Mouse (Mus musculus) kidney, adult 11 months (tissue): ENCODE measurements around the gene 4931406C07Rik.

Experiments
- DNase-seq: peaks from one replicate; pipeline ENCODE4 v3.0.0; 2022

The 4931406C07Rik gene

DNA sequence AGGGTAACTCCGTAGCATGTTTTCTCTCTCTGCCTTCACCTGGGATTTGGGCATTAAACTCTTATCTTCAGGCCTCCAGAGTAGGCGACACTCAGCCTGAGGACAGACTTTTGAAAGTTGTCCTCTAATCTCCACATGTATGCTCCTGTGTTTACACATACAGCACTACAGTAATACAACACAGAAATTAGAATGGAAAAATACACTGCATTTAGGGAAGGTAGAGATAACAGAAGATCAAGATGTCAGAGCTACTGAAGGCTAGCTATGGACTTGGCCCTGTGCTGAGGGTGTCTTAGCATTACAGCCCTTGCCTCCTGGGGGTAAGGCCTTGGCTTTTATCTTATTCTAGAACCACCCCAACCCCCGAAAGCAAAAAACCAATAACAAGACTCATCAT lies 17.8 kb downstream of the 4931406C07Rik start:
- DNase-seq = no peak

- no peak for DNase-seq
Observed at GRCm38 (mm10) chr9:15287846-15288245, 18.4 kb downstream of the 4931406C07Rik start.

DNA sequence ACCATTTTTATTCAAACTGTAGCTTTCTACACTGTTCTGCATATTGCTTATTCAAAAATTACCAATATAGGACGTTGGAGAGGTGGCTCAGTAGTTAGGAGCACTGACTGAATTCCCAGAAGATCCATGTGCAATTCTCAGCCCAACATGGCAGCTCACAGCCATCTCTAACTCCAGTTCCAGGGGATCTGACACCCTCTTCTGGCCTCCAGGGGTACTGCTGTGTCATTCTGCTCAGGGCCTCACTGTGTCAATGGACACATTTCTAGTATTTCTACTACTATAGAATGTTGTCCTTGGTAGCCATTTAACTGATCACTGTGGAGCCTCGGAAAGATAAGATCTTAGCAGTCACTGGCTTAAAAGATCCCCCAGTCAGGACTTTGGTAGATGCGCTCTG lies 20.8 kb downstream of the 4931406C07Rik start:
- DNase-seq = no peak

DNA sequence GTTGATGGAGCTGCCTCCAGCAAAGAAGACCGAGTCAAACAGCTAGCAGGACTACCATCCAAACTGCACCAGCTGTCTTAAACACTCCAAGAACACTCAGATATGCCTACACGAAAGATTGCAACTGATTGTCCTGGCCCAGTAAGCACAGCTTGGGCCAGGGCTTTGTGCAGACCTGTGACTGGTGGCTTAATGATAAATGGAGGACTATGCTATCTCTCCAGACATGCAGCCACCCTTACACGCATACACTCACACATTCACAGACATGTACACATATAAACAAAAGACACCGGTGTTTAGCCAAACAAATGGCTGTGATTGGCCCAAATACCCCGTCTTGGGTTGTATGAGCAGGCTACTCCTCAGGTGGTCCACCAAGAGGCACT lies 25.8 kb downstream of the 4931406C07Rik start:
- DNase-seq = no peak

DNA sequence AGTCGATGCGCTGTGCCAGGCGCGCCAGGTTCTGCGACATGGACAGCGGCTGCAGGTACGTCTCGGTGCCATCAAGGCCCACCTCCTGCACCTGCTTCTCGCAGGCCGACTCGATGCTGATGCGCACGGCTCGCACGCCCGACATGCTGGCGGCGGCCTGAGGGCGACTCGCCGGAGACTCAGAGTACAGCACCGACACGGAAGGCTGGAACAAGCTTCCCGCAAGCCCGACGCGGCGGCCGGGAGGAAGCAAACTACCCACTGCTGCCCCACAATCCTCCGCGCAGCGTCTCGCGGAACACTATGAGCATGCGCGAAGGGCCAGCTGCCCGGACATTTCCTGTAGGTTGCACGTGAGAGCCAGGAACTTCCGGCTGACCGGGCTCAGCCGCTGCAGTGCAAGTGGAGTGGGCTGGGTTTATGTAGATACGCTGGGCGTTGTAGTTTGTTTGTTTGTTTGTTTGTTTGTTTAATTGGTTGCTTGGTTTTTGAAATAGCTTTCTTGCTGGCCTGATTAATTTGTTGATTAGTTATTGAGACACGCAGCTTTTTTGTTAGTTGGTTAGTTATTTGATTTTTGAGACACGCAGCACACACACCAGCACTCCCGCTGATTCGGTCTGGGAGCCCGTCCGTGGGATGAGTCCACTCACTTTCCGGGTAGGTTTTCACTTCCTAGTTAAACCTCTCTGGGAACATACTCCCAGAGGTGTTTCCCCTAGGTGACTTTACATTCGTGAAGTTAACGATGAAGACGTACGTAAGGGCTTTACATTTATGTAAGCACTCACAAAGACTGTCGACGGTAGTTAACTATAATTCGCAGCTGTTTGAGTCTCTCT lies 26.4 kb downstream of the 4931406C07Rik start, which contains the start of gene Med17:
TSS of gene Med17 (minus strand) at position 283 of the 842 bp plus-strand sequence.
- peak; percentile 92 for DNase-seq

DNA sequence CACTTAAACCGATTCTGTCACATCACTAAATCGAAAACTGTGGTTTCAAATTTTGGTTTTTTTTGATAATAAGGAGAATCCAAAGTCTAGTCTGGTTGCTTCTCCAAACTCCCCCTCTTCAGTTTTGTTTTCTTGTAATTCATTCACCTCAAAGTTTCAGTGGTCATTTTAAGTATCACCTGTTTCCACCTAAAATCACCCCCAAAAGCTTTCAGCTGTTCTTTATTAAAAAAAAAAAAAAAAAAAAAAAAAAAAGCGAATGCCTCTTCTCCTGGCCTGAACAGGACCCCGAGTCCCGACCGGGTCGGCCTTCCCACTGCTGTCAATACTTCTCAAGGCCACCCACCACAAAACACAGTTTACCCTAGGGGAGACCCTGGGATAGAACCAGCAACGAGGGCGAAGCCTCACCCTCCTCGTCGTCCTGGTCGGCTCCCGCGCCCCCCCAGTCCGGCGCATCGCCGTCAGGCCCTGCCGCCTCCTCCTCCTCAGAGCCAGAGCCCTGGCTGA lies 27.1 kb downstream of the 4931406C07Rik start:
- no peak for DNase-seq

GRCm38 (mm10) chr9:15278343-15278742 lies 27.9 kb downstream of the 4931406C07Rik start:
- no peak for DNase-seq

DNA sequence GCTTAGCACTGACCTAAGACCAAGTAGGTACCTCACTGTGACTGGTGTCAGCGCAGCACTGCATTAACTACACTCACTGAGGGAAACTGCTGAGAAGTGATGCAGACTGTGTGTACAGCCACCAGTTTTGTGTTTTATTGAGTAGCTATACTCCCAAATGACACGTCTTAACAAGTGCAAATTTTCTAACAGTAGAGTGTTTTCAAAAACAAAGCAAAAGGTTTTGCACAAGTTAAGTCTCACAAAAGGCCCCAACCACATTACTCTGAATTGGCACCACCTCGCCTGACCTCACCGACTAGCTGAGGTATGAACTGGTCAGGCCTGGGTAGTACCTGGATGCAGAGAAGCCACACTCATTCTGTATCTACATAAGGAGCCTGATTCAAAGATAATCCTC lies 29.4 kb downstream of the 4931406C07Rik start:
- no peak for DNase-seq

GRCm38 (mm10) chr9:15273981-15274380 lies 32.3 kb downstream of the 4931406C07Rik start:
- DNase-seq = no peak

DNA sequence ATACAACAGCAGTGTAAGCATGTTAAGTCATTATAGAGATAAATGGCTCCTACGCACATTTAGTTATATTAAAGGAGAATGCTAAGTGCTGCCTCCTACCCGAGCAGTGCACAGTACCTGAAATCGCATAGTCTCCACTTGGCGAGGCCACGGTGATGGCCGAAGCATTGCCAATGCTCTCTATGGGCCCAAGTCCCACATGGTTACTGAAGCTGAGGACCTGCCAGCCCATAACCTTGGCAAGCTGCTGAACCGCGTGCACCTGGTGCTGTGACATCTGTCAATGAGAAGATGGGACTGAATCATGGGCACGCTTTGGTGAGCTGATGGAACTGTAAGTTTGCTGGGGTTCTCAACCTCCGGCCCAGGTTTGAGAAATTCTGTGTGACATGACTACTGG lies 42.8 kb downstream of the 4931406C07Rik start:
- DNase-seq = no peak

GRCm38 (mm10) chr9:15261980-15262379 lies 44.3 kb downstream of the 4931406C07Rik start:
- DNase-seq = no peak

DNA sequence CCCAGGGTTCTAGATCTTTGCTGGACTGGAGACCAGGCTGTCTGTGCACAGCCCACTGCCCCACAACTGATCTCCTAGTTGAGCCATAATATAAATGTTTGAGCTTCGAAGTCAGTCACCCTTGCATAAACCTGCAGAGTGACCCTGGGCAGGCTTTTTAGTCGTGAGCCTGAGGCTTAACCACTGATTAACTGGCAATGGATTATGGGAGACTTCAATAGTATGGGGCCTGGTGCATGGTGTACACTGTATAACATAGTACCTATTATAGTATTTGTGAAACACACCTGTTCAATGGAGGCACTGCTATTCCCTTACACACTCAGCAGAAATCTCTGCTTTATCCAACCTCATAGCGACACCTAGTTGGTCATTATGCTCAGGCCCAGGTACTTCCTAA lies 50.0 kb downstream of the 4931406C07Rik start:
- DNase-seq = no peak

DNA sequence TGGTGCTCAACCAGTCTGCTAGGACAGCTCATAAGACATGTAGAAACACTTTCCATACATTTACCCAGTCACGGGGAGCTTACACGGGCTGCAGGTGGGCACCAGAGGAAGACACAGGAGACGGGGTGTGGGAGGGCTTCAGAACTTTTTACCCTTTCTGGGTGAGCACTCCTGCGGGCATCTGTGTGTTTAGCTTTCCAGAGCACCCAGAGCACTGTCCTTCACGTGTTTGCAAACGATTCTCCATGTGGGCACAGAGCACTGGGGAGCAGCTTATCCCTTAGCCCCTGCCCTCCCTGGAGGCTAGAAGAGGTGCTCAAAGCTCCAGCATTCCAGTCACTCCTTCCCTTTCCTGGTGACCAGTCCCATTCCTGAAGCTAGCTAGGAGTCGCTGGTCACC lies 51.7 kb downstream of the 4931406C07Rik start:
- DNase-seq = peak; percentile 61

DNA sequence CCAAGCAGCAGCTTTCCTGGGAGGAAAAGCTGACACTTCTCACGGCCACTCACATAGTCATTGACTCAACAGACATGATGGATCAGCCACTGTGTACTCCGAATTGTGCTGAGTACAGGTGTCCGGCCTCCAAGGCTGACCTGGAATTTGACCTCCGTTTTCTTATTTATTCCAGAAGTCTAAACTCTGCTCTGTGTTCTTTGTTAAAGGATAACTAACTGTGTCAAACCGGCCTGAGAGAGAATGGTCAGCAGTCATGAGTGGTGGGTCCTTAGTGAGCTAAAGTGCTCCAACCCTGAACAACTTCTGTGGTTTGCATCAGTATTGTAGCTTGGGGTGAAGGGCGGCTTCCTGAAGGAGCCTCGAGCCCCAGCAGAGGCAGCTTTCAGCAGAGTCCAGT lies 54.1 kb downstream of the 4931406C07Rik start:
- peak; percentile 89 for DNase-seq

DNA sequence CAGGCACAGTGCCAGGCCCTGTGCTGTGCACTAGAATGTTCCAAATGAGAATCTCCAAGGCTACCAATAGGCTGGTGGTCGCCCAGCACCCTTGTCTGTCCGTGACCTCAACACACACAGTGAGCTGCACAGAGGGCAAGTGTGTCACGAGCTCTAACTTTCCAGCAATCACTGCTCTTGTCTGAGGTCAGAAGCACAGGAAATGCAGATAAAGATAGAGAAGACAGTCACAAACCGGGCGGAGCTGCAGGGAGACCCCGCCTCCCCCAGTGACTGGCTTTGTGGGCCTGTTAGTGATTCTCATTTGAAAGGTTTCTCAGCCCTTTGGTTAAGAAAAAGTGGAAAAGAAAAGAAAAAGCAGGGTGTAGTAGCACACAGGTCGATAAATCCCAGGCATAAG lies 55.9 kb downstream of the 4931406C07Rik start:
- DNase-seq = no peak

DNA sequence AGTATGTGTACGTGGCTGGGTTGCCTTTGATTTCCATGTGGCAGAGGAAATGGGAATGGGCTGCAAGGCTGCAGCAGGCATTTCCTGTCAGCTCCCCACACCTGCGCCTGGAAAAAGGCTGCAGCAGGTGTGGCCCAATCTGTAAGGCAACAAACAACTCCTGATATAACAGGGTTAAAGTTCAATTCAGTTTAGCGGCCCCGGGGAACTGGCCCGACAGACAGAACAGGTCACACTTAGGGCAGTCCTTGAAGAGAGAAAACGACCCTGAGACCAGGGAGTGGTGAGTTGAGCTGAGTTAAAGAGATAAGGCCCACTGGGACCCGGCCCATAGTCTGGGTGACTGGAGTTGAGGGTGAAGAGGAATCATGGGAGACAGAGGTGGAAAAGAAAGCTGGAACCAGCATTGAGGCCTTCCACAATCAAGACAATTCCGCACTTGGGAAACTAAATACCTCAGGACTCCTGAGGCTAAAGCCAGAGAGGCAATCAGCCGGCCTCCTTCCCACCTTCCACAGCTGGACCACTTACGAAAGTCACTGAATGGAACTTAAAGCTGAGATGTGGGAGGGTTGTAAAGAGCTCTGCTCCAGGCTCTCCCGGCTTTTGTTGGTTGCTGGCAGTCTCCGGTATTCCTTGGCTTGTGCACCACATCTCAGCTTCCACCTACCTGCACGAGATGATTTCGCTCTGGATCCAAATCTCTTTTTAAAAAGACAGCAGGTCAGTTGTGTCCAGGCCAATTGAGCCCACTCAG lies 60.8 kb downstream of the 4931406C07Rik start:
- DNase-seq = peak; percentile 51

DNA sequence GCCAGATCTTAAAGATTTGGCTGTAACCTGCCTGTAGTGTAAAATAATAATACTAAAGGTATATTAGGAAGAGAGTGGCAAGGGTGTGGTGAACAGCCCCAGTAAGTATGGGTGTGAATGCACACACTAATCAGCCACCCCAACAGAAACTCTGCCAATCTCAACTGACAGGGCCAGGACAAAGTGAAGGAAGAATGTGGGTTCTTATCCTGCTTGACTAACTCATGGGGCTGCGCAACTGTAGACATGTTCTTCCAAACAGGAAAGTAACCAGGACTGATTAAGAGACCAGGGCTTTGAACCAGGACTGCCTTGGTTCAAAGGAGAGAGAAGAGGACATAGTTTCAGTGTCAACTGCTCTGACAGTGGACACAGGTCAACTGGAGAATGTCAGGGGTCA lies 64.1 kb downstream of the 4931406C07Rik start:
- DNase-seq = peak; percentile 4

DNA sequence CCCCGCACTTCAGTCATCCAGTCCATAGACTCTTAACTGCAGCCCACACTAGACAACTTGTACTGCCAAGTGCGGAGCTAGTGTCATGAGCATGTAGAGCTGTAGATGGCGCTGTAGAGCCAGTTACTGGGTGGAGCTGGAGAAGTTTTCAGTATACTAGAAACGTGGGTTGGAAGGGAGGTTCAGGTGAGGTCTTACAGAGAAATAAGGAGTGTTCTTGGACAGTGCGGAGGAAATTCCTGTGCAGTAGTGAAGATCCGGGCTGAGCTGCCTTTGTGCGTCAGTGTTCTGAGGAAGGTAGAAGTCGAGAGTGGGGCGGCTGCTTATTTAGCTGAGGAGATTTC lies 64.7 kb downstream of the 4931406C07Rik start:
- DNase-seq = peak; percentile 77

- DNase-seq = no peak
Observed at GRCm38 (mm10) chr9:15240863-15241595, 65.2 kb downstream of the 4931406C07Rik start.

DNA sequence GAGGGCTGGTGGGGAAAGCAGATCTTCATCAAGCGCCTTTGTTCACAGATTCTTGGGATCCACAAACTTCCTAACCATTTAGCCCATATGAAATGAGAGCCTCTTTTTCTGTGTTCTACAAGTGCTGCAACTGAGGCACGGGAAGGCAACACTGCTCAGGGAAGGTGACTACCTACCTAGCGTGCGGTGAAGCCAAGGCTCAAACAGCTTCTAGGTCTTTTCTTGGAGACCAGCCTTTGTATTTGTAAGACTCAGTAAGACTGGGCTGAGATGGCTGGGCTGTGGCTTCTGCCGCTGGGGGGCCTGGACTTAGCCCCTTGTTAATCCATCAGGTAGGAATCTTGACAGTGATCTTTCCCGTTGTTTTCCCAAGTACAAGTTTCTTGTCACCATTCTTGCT lies 66.2 kb downstream of the 4931406C07Rik start:
- no peak for DNase-seq

DNA sequence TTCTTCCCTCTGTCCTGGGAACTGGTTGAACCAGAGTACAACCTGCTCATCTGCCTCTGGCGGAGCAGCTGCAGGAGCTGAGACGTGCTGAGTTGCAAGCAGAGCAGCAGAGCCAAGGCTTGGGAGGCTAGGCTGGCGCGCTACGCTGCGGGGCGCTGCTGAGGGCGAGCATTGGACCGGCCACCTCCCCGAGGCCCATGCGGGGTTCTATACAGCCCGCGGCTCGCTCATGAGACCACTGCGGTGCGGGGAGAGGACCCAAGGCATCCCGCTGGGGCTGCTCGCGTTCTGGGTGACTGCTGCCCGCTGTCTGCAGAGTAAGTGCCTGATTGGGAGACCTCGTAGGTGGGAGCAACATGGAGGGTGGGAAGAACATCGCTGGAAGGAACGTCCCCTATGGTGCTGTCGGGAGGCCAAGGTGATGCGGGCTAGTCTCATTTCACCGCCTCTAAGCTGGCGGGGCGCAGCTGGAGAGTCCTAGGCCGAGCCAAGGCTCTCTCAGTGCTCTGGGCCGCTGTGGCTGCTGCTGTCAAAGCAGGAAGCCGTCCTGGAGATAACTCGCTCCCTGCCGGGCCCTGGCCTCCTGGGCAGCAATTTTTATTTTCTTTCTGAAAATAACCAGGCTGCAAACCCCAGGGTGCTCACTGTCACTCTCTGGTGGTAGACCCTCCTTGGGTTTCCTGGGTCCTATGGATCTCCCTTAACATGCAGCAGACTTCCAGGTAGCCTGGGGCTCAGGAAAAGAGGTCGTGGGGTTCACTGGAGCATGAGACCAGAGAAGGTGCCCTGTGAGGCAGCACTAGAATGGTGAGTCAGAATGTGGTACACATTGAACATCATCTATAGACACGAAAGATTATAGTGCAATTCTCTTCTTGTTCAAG lies 67.0 kb downstream of the 4931406C07Rik start, which contains the start of gene Vstm5:
TSS of gene Vstm5 (plus strand) at position 4 of the 884 bp plus-strand sequence.
- DNase-seq = no peak
